Mouse (Mus musculus) liver, embryonic 14.5 days (tissue): Measurements from ENCODE around the gene Rpl31.

ENCODE experiments used
- CTCF ChIP-seq: IDR thresholded peaks from 2 replicates; pipeline ENCODE4 v1.5.1; 2016; ENCODE audit warnings: antibody characterized with exemption, low read depth, control low read depth
- EP300 ChIP-seq: IDR thresholded peaks from 2 replicates; pipeline ENCODE4 v1.6.1; 2016; ENCODE audit warnings: antibody characterized with exemption, low read depth

DNA sequence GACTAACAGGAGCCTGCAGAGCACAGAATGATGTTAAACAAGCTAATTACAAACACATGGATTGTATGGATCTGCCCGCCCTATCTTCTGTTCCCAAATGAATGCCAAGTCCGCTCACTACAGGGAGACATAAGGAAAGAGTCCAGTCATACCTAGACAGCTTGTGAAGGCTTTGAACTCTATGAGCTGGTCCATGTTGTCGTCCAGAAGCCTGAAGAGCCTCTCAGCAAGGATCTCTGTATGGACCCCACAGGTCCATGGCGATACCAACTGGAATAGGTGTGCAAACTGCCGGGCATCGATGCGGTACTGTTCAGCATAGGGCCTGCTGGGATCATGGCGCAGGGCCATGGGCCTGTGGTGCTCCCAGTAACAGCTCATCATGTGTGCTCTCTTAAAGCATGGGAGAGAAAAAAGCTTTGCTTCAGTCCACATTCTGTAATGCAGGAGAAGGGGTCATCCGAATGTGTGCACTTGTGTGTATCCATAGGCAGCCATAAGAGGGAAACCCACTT, 9.1 kb downstream of the Rpl31 start:
- TF ChIP-seq CTCF (no peak), EP300 (no peak)
